Mouse (Mus musculus): ENCODE data around the gene Grb2.

The Grb2 gene

GRCm38 (mm10) chr11:115603476-115604303 lies 104.7 kb downstream of the Grb2 start, which contains the start of the genes Mrps7 and Gga3:
Gene Mrps7, plus strand, starts transcription at chr11:115603925.
Gene Gga3, minus strand, starts transcription at chr11:115604051.
- peak; percentile 59 for DNase-seq (ENCODE audit: low read depth)

GRCm38 (mm10) chr11:115603128-115603475 lies 105.3 kb downstream of the Grb2 start:
- no peak for DNase-seq (ENCODE audit: low read depth)

- DNase-seq (ENCODE audit: low read depth), result no peak
Measured at GRCm38 (mm10) chr11:115601174-115601573, 107.2 kb downstream of the Grb2 start.

- no peak for DNase-seq (ENCODE audit: low read depth)
Measured at GRCm38 (mm10) chr11:115600743-115601142, 107.7 kb downstream of the Grb2 start.

DNA sequence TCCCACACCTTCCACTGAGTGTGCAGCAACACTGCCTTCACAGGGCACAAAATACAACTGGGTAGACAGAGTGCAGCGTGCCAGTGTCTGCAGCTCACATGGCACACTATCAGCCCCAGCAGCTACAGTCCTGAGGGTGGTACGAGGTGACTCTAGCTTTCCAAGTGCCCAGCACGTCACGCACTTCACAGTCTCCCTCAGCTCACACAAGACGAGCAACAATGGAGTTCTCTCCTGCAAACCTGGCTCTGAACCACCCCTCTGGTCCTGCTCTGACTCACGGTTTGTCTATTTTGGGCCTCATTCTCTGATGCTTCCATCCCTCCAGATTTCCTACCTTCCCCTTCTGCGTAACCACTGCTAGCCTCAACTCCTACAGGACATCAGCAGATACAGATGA lies 108.7 kb downstream of the Grb2 start:
- DNase-seq (ENCODE audit: low read depth), result no peak

- no peak for DNase-seq (ENCODE audit: low read depth)
Measured at GRCm38 (mm10) chr11:115598309-115598708, 110.1 kb downstream of the Grb2 start.

DNA sequence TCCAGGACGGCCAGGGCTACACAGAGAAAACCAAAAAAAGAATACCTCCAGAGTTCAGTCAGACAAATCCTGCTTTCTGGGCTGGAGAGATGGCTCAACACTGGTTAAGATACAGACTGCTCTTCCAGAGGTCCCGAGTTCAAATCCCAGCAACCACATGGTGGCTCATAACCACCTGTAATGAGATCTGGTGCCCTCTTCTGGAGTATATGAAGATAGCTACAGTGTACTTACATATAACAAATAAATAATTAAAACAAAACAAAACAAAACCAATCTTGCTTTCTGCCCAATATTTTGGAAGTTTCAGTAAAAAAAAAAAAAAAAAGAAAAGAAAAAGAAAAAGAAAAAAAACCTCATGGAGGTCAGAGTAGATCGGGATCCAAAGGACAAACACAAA lies 113.2 kb downstream of the Grb2 start:
- DNase-seq (ENCODE audit: low read depth), result no peak

All from fibroblast of lung, adult 2 months (primary cell).